ENCODE assay signal across 9 mouse cellular contexts in the genomic region with DNA sequence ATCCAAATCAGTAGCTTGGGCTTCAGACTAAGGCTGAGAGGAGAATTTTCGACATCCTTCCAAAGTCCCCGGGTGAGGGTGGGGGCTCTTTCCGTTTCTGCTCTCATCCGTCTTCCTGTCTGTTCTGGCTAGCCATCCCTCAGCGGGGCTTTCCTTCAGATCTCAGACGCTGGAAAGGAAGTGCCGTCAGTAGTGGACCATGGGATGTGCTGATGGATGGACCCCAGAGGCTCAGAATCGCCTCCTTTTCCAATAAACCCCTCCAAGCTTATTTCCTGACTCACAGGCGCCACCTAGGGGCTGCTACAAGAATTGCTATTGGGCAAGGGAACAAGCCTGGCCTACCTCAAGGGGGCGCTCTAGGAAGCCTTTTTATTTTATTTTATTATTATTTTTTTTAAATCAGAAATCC. TPM values are rescaled to one million over a fixed set of nuclear protein-coding genes. Genes with fewer than 3 reads are reported as not detected.
A peak's percentile ranks its signal among the peaks of the same experiment; 100 is the strongest.
DNase-seq lines count a peak whose midpoint lies in the region; ATAC-seq and TF ChIP-seq lines count a peak whose summit lies in the region.
"Had no signal": no experiment of that assay in that cellular context is flagged by ENCODE, and none has a peak within 500 bp of the region (broad histone marks: within the 10 kb centered on the region; RNA-seq: fewer than 3 reads in every experiment).

No protein-coding gene starts in this region.

- TF ChIP-seq EP300 in ES-Bruce4 (IDR thresholded peaks at IDR 0.05; ENCODE audit: insufficient read depth, low read depth, low read length), result no peak

- H3K27ac ChIP-seq in ES-Bruce4 (ENCODE audit: insufficient read depth, low read length), result no peak overlapping the region
- H3K27ac ChIP-seq in forebrain, embryonic 14.5 days (ENCODE audit: low read depth, low read length), result no peak overlapping the region; the same call in 1 of the 2 replicates
- H3K27ac ChIP-seq in lung, embryonic 15.5 days, result peak overlapping the region; percentile 72; the same call in 1 of the 2 replicates
- H3K27ac ChIP-seq in thymus, adult 2 months (ENCODE audit: control insufficient read depth, insufficient read depth, low read length), result no peak overlapping the region

- no peak for TF ChIP-seq POLR2A in ES-Bruce4 (IDR thresholded peaks at IDR 0.05; ENCODE audit: insufficient read depth, low read length)
- no peak for TF ChIP-seq POLR2A in thymus, adult 2 months (IDR thresholded peaks at IDR 0.05; ENCODE audit: control insufficient read depth, extremely low read depth, insufficient read depth, low read length, poor library complexity)

- no peak overlapping the region for H3K4me3 ChIP-seq in ES-Bruce4 (ENCODE audit: low read depth, low read length)
- no peak overlapping the region for H3K4me3 ChIP-seq in forebrain, embryonic 14.5 days (ENCODE audit: low read depth, low read length)
- H3K4me3 ChIP-seq in lung, embryonic 15.5 days, result no peak overlapping the region
- peak overlapping the region; percentile 33; the same call in 1 of the 2 replicates for H3K4me3 ChIP-seq in thymus, adult 2 months (ENCODE audit: control insufficient read depth, insufficient read depth, low read length)

- 4% methylated on average over 10 of the region's 10 CpGs for WGBS in forebrain, embryonic 14.5 days
- WGBS in lung, embryonic 15.5 days, result 3% methylated on average over 10 of the region's 10 CpGs
- WGBS in thymus, adult 2 months, result 4% methylated on average over 10 of the region's 10 CpGs

- no peaks in the 10 kb centered on the region for H3K36me3 ChIP-seq in ES-Bruce4 (ENCODE audit: control insufficient read depth, insufficient read depth, low read length, poor library complexity, severe bottlenecking)
- 0 out of 2 replicates have a peak, but pooled peaks cover 11% of the 10 kb centered on the region for H3K36me3 ChIP-seq in forebrain, embryonic 14.5 days (ENCODE audit: control insufficient read depth, insufficient read depth, low read length)
- peaks cover 39% of the 10 kb centered on the region for H3K36me3 ChIP-seq in lung, embryonic 15.5 days
- H3K36me3 ChIP-seq in thymus, adult 2 months (ENCODE audit: control insufficient read depth, insufficient read depth, low read length), result no peaks in the 10 kb centered on the region

- no peaks in the 10 kb centered on the region for H3K9me3 ChIP-seq in ES-Bruce4 (replicated peaks; ENCODE audit: control insufficient read depth, insufficient read depth, low read length, poor library complexity, severe bottlenecking)
- H3K9me3 ChIP-seq in forebrain, embryonic 14.5 days (replicated peaks; ENCODE audit: control insufficient read depth, low read length), result no peaks in the 10 kb centered on the region; the same call in 1 of the 2 replicates
- H3K9me3 ChIP-seq in lung, embryonic 15.5 days, result no peaks in the 10 kb centered on the region

- TF ChIP-seq CTCF in ES-Bruce4 (IDR thresholded peaks at IDR 0.05; ENCODE audit: low read depth, low read length), result peak; percentile 92
- TF ChIP-seq CTCF in thymus, adult 2 months (IDR thresholded peaks at IDR 0.05; ENCODE audit: borderline replicate concordance, control insufficient read depth, extremely low read depth, insufficient read depth, low read length, poor library complexity), result peak; percentile 90; the same call in 1 of the 2 replicates

- intact Hi-C loops in heart, postnatal 25 days (cut with DNase I), result loop anchor here (2.0 to 5.0 kb wide), 3 partner anchors 37 to 141 kb away; no protein-coding TSS in a partner anchor

- ATAC-seq in forebrain, embryonic 14.5 days, result no peak; the same call in 1 of the 2 replicates
- peak; percentile 86 for ATAC-seq in lung, embryonic 15.5 days (ENCODE audit: borderline replicate concordance, extremely low read depth, low FRiP score, low TSS enrichment)

- H3K4me2 ChIP-seq in forebrain, embryonic 14.5 days (ENCODE audit: low read length), result peak overlapping the region; percentile 37
- H3K4me2 ChIP-seq in lung, embryonic 15.5 days, result 0 out of 2 replicates have a peak overlapping the region, but pooled peaks have one; percentile 9

- peaks cover 3% of the 10 kb centered on the region for H3K4me1 ChIP-seq in ES-Bruce4 (ENCODE audit: control insufficient read depth, insufficient read depth, low read length)
- peaks cover 3% of the 10 kb centered on the region; the same call in 1 of the 2 replicates for H3K4me1 ChIP-seq in forebrain, embryonic 14.5 days (ENCODE audit: control insufficient read depth, insufficient read depth, low read length)
- H3K4me1 ChIP-seq in lung, embryonic 15.5 days, result peaks cover 17% of the 10 kb centered on the region; the same call in 1 of the 2 replicates
- H3K4me1 ChIP-seq in thymus, adult 2 months (replicated peaks; ENCODE audit: control insufficient read depth, insufficient read depth, low read length), result peaks cover 24% of the 10 kb centered on the region

- no peak overlapping the region for H3K9ac ChIP-seq in ES-Bruce4 (ENCODE audit: low read depth, poor library complexity, severe bottlenecking)
- H3K9ac ChIP-seq in forebrain, embryonic 14.5 days (ENCODE audit: low read length), result no peak overlapping the region; the same call in 1 of the 2 replicates
- H3K9ac ChIP-seq in lung, embryonic 15.5 days, result no peak overlapping the region

- no peaks in the 10 kb centered on the region for H3K27me3 ChIP-seq in ES-Bruce4 (ENCODE audit: control insufficient read depth, insufficient read depth, low read length, poor library complexity, severe bottlenecking)
- no peaks in the 10 kb centered on the region for H3K27me3 ChIP-seq in forebrain, embryonic 14.5 days (replicated peaks; ENCODE audit: control insufficient read depth, insufficient read depth, low read length)
- H3K27me3 ChIP-seq in lung, embryonic 15.5 days, result no peaks in the 10 kb centered on the region
- no peaks in the 10 kb centered on the region for H3K27me3 ChIP-seq in thymus, adult 2 months (ENCODE audit: control insufficient read depth, insufficient read depth, low read length)

- peak; percentile 63 for DNase-seq in c-Kit-positive CD71-negative TER-119-negative erythroid progenitor cells, embryonic 14.5 days (ENCODE audit: low read depth)
- DNase-seq in forebrain, embryonic 14.5 days (ENCODE audit: low spot score), result peak; percentile 86
- DNase-seq in heart, postnatal 25 days (ENCODE audit: low spot score), result peak; percentile 78
- DNase-seq in layer of hippocampus, adult 18-20 months (ENCODE audit: low spot score in 2 of 2), result peak; percentile 60 to 86
- peak; percentile 28 for DNase-seq in ovary, adult 18-20 months (ENCODE audit: low spot score)
- peak; percentile 77 for DNase-seq in thymus, adult 2 months

RNA-seq across cellular contexts. Expression of gene Gm21969, which starts 8.6 kb away (rescaled TPM):
- polyA plus RNA-seq in ES-Bruce4 (2011; ENCODE audit: insufficient read depth, insufficient read length, low read depth, missing spikeins), result 0.21 TPM in 1 of 2 replicates, not detected in the other
- not detected in 2 replicates for polyA plus RNA-seq in forebrain, embryonic 14.5 days (2014; fragmentation: Nextera tagmentation; extraction: Ambion mirVana)
- total RNA-seq in heart, postnatal 25 days (2021), result not detected
- total RNA-seq in layer of hippocampus, adult 18-20 months (2021), result not detected
- not detected in 2 replicates for polyA plus RNA-seq in lung, embryonic 15.5 days (2015; fragmentation: Nextera tagmentation; extraction: Ambion mirVana)
- 0.04 TPM in 1 of 2 replicates, not detected in the other for polyA plus RNA-seq in thymus, adult 2 months (2012; rRNA removed)
- polyA plus RNA-seq: gonadal fat pad, adult 2 months had no signal

RNA-seq across cellular contexts. Expression of gene Aldh4a1, which starts 11.1 kb away (rescaled TPM):
- polyA plus RNA-seq in ES-Bruce4 (2011; ENCODE audit: insufficient read depth, insufficient read length, low read depth, missing spikeins), result 30.9 and 32.3 TPM in 2 replicates
- 18.6 and 21.6 TPM in 2 replicates for polyA plus RNA-seq in forebrain, embryonic 14.5 days (2014; fragmentation: Nextera tagmentation; extraction: Ambion mirVana)
- 10 to 100 TPM; 64.1 to 68.5 TPM for total RNA-seq in heart, postnatal 25 days (2021)
- total RNA-seq in layer of hippocampus, adult 18-20 months (2021), result 10 to 100 TPM; 19.6 to 21.4 TPM
- polyA plus RNA-seq in lung, embryonic 15.5 days (2015; fragmentation: Nextera tagmentation; extraction: Ambion mirVana), result 25.3 and 27.4 TPM in 2 replicates
- polyA plus RNA-seq in thymus, adult 2 months (2012; rRNA removed), result 60.5 and 69.2 TPM in 2 replicates

RNA-seq across cellular contexts. Expression of gene Tas1r2, which starts 41.8 kb away (rescaled TPM):
- not detected in 2 replicates for polyA plus RNA-seq in ES-Bruce4 (2011; ENCODE audit: insufficient read depth, insufficient read length, low read depth, missing spikeins)
- not detected in 2 replicates for polyA plus RNA-seq in forebrain, embryonic 14.5 days (2014; fragmentation: Nextera tagmentation; extraction: Ambion mirVana)
- not detected for total RNA-seq in heart, postnatal 25 days (2021)
- not detected for total RNA-seq in layer of hippocampus, adult 18-20 months (2021)
- not detected in 2 replicates for polyA plus RNA-seq in lung, embryonic 15.5 days (2015; fragmentation: Nextera tagmentation; extraction: Ambion mirVana)
- polyA plus RNA-seq in thymus, adult 2 months (2012; rRNA removed), result 0.05 and 0.17 TPM in 2 replicates
- polyA plus RNA-seq: gonadal fat pad, adult 2 months had no signal

Comparison
In these comparisons a context has a peak if more than half of its experiments do, and no peak if none do; other contexts are left out.
1. DNase-seq: peak in every context shown above with its lines; median percentile 86 in forebrain, embryonic 14.5 days; 78 in heart, postnatal 25 days; 77 in thymus, adult 2 months; 73 in layer of hippocampus, adult 18-20 months; 63 in c-Kit-positive CD71-negative TER-119-negative erythroid progenitor cells, embryonic 14.5 days; 28 in ovary, adult 18-20 months.